Mouse (Mus musculus) kidney, postnatal 0 days (tissue): ENCODE measurements around the gene Icmt. TPM values are rescaled to one million over a fixed set of nuclear protein-coding genes. Genes with fewer than 3 reads are reported as not detected.
A peak's percentile ranks its signal among the peaks of the same experiment; 100 is the strongest.

Source experiments
- ATAC-seq: fragments of 200-750 bp; cut with Nextera tagmentation; replicated peaks from 2 replicates; pipeline ENCODE4 v1.8.0; 2017; ENCODE audit warnings: low read depth, moderate number of reproducible peaks, moderate TSS enrichment, moderate library complexity; ENCODE audit not compliant: low FRiP score
- DNase-seq: peaks from one replicate; pipeline ENCODE4 v3.0.0-alpha.2; 2016; ENCODE audit warnings: low spot score
- H3K27ac ChIP-seq: fragments of 300-500 bp; sonication (generic); 2 replicates; pipeline ENCODE4 v1.5.1; 2014; ENCODE audit warnings: mild to moderate bottlenecking
- H3K27me3 ChIP-seq: fragments of 300-500 bp; sonication (generic); 2 replicates; pipeline ENCODE4 v1.6.1; 2014; ENCODE audit warnings: low read length, mixed read lengths; ENCODE audit not compliant: insufficient read depth
- H3K36me3 ChIP-seq: fragments of 300-500 bp; sonication (generic); 2 replicates; pipeline ENCODE4 v1.6.1; 2014; ENCODE audit warnings: low read length, mixed read lengths; ENCODE audit not compliant: insufficient read depth
- H3K4me1 ChIP-seq: fragments of 300-500 bp; sonication (generic); replicated peaks from 2 replicates; pipeline ENCODE4 v1.6.1; 2014; ENCODE audit warnings: antibody characterized with exemption, low read length, mixed read lengths; ENCODE audit not compliant: insufficient read depth
- H3K4me2 ChIP-seq: fragments of 300-500 bp; sonication (generic); 2 replicates; pipeline ENCODE4 v1.6.1; 2014; ENCODE audit warnings: mild to moderate bottlenecking, low read length, moderate library complexity, mixed read lengths
- H3K4me3 ChIP-seq: fragments of 300-500 bp; sonication (generic); replicated peaks from 2 replicates; pipeline ENCODE4 v1.5.1; 2014; ENCODE audit warnings: low read depth, low read length
- H3K9ac ChIP-seq: fragments of 300-500 bp; sonication (generic); 2 replicates; pipeline ENCODE4 v1.6.1; 2014; ENCODE audit warnings: low read depth, low read length
- H3K9me3 ChIP-seq: fragments of 300-500 bp; sonication (generic); replicated peaks from 2 replicates; pipeline ENCODE4 v1.6.1; 2016; ENCODE audit warnings: low read length, inconsistent platforms, mixed read lengths
- CTCF ChIP-seq: IDR thresholded peaks from 2 replicates; pipeline ENCODE4 v1.5.1; 2016; ENCODE audit warnings: antibody characterized with exemption, low read depth, mild to moderate bottlenecking, moderate library complexity
- WGBS: fragments of 180-500 bp; shearing (Covaris S2); extraction: QIAGEN DNeasy Blood & Tissue Kit; methylation state at CpG from one replicate; pipeline ENCODE4 v1.1.7; 2014; 5-methylcytosine and 5-hydroxymethylcytosine counted together
- polyA plus RNA-seq: library from polyadenylated mRNA; unstranded; fragments of >200 nt; fragmentation: Nextera tagmentation; extraction: Ambion mirVana; gene quantifications from 2 replicates; pipeline ENCODE4 v1.2.1, GENCODE M21; 2015

The Icmt gene
- 20.0 and 23.6 TPM in 2 replicates for polyA plus RNA-seq

DNA sequence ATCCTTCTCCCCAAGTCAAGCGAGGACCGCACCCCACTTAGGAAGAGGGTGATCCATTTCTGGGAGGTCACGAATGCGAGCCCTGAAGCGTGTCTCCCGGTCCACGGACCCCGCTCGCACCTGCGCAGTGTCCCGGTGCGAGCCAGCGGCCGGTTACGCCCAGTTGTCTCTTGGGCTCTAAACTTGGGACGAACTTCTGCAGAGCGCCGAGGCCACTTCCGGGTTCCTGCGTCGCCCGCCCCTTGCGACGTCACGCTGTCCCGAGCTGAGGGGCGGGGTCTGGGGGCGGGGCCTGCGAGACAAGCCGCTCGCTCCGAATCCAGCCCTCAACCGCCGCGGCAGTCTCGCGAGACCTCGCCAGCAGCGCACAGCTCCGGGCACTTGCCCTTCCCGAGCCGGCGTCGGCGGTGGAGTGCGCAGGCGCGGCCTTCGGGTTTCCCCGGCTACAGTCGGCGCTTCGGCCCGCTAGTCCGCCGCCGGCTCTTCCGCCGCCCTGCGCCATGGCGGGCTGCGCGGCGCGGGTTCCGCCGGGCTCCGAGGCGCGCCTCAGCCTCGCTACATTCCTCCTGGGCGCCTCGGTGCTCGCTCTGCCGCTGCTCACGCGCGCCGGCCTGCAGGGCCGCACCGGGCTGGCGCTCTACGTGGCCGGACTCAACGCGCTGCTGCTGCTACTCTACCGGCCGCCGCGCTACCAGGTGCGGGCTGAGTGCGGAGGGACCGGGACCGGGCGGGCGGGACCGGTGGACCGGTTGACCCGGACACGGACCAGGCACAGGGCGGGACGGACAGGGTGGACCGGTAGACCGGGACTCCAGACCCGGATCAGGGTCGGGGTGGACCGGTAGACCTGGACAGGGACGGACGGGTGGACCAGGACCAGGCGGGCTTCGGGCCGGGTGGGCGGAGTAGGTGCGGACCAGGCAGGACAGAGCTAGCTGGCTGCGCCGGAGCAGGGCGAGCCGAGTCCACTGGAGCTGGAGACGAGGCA lies at the start of gene Icmt:
Gene Icmt, plus strand, starts transcription at position 354 of the 988 bp plus-strand sequence.
- Histone ChIP-seq H3K9ac (peak within 1 kb of the TSS; percentile 95), H3K4me3 (peak within 1 kb of the TSS; percentile 90), H3K4me1 (peaks cover 21% of the 10 kb centered on the region), H3K9me3 (no peaks in the 10 kb centered on the region), H3K36me3 (0 out of 2 replicates have a peak, but pooled peaks cover 10% of the 10 kb centered on the region), H3K27ac (peak within 1 kb of the TSS; percentile 88), H3K4me2 (peak within 1 kb of the TSS; percentile 97), H3K27me3 (no peaks in the 10 kb centered on the region)
- ATAC-seq (peak; percentile 93), DNase-seq (peak; percentile 98)
- WGBS = under 1% methylated on average over 119 of the region's 119 CpGs
- no peak for TF ChIP-seq CTCF

DNA sequence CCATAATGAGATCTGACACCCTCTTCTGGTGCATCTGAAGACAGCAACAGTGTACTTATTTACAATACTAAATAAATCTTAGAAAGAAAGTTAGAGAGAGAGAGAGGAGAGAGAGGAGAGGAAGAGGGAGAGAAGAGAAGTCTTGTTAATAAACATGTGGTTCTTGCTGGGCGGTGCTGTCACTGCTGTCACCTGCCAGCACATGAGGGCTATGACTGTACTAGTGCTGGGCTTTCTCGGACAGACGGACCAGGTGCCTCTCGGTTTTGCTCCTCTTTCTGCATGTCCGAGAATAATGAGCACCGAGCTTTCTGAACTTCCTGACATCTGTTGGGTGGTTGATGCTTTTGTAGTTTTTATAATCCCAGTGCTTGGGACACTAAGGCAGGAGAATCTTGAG lies 46.4 kb upstream of the Icmt start:
- Histone ChIP-seq H3K4me1 (no peaks in the 10 kb centered on the region), H3K9ac (no peak overlapping the region), H3K4me2 (no peak overlapping the region), H3K27me3 (no peaks in the 10 kb centered on the region), H3K9me3 (no peaks in the 10 kb centered on the region), H3K4me3 (no peak overlapping the region), H3K27ac (no peak overlapping the region), H3K36me3 (no peaks in the 10 kb centered on the region)
- WGBS = 85% methylated on average over 6 of the region's 6 CpGs
- no peak for DNase-seq
- TF ChIP-seq CTCF = no peak
- ATAC-seq = no peak

DNA sequence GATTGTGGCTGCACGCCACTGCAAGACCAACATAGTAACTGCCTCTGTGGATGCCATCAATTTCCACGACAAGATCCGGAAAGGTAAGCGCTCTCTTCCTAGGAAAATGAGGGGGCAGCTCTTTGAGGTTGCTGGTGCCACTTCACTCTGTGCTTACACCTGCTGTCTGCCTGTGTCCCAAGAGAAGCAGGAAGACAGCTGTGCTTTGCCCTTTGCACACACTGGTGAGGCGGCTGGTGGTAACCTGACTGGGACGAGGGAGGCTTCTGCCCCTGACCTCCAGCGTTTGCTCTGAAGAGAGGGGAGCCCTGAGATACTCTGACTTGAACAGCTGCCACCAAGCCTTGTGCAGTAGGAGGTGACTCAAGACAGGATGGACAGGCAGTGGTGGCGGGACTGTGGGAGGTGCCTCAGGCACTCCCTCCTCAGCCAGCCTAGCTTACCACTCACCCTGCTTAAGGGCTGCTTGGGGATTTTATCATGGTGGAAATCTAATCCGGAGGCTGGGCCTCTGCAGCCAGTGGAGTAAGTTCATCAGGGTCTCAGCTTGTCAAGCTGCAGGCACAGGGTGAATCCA lies 43.8 kb upstream of the Icmt start:
- peak; percentile 44; the same call in 1 of the 2 replicates for ATAC-seq
- no peak overlapping the region for H3K27ac ChIP-seq
- H3K9ac ChIP-seq = no peak overlapping the region
- no peak overlapping the region for H3K4me3 ChIP-seq
- H3K36me3 ChIP-seq = no peaks in the 10 kb centered on the region
- DNase-seq = peak; percentile 67
- 38% methylated on average over 9 of the region's 9 CpGs for WGBS
- H3K4me1 ChIP-seq = no peaks in the 10 kb centered on the region
- no peaks in the 10 kb centered on the region for H3K9me3 ChIP-seq
- H3K27me3 ChIP-seq = no peaks in the 10 kb centered on the region
- no peak overlapping the region for H3K4me2 ChIP-seq
- TF ChIP-seq CTCF = no peak

DNA sequence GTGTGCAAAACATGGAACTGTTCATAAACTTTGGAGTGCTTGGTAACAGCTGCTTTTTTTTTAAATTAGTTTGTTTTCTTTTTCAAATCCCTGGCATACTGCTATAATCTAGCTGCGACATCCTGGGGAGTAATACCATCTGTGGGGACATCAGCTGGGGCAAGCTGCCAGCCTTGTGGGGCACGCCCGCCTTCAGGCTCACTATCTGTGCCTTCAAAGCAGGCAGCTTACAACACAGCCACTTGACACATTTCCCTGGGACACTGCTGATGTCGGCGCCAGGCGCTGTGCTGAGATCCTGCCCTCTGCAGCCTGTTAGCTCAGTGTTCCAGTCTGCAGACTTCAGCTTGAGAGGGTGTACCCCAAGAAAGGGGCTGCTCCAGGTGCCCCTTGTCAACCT lies 40.0 kb upstream of the Icmt start:
- H3K4me1 ChIP-seq = no peaks in the 10 kb centered on the region
- H3K36me3 ChIP-seq = no peaks in the 10 kb centered on the region
- H3K4me3 ChIP-seq = no peak overlapping the region
- H3K27me3 ChIP-seq = no peaks in the 10 kb centered on the region
- no peak for TF ChIP-seq CTCF
- no peak overlapping the region for H3K4me2 ChIP-seq
- H3K27ac ChIP-seq = no peak overlapping the region
- no peak for ATAC-seq
- DNase-seq = no peak
- WGBS = 39% methylated on average over 6 of the region's 6 CpGs
- no peak overlapping the region for H3K9ac ChIP-seq
- no peaks in the 10 kb centered on the region for H3K9me3 ChIP-seq

DNA sequence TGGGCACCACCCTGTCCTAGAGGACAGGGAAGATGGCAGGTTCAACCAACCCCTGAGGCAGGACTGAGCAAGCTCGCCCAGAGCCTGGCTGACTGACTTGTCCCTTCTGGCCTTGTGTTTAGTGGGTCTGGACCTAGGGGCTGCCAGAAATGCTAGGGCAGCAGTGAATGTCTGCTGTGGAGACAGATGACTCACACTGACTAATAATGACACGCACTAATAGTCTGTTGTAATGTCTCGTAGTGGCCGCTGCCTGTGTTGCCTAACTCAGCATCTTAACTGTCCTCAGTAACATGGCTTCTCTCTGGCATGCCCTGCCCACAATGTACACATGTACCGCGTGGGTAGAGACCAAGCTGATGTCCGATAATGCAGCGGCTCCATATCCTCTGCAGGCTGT lies 36.6 kb upstream of the Icmt start:
- DNase-seq (no peak), ATAC-seq (no peak)
- Histone ChIP-seq H3K27me3 (no peaks in the 10 kb centered on the region), H3K4me3 (no peak overlapping the region), H3K36me3 (no peaks in the 10 kb centered on the region), H3K4me1 (peaks cover 12% of the 10 kb centered on the region), H3K9me3 (no peaks in the 10 kb centered on the region), H3K9ac (no peak overlapping the region), H3K4me2 (no peak overlapping the region), H3K27ac (no peak overlapping the region)
- 83% methylated on average over 8 of the region's 8 CpGs for WGBS
- no peak for TF ChIP-seq CTCF

DNA sequence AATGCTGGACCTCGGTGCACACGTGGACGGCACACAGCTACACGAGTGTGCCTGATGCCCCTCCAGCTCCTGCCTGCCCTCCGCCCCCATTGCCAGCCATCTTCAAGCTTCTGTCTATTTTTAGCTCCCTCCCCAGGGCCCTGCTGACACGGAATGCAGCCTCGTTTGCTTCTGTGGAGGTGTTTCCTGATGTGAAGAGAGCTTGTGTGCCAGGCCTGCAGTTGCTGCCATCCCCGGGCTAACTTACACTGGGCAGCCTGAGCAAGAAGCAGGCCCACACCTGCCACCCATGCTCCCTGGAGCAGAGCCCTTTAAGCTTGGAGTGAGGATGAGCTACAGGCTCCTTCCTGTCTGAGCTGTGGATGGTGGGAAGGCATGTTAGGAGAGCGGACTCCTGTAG lies 34.8 kb upstream of the Icmt start:
- Histone ChIP-seq H3K9ac (no peak overlapping the region), H3K4me3 (no peak overlapping the region), H3K27ac (no peak overlapping the region), H3K4me1 (peaks cover 12% of the 10 kb centered on the region), H3K27me3 (no peaks in the 10 kb centered on the region), H3K4me2 (no peak overlapping the region), H3K9me3 (no peaks in the 10 kb centered on the region), H3K36me3 (no peaks in the 10 kb centered on the region)
- no peak for TF ChIP-seq CTCF
- WGBS = 62% methylated on average over 9 of the region's 9 CpGs
- DNase-seq = no peak
- ATAC-seq = no peak
